Mouse (Mus musculus) heart, embryonic 11.5 days (tissue): ENCODE data around the gene Fam198a. TPM values are rescaled to one million over a fixed set of nuclear protein-coding genes. Genes with fewer than 3 reads are reported as not detected.

Experiments used
- ATAC-seq: fragments of 200-750 bp; cut with Nextera tagmentation; replicated peaks from 2 replicates; pipeline ENCODE4 v1.8.0; 2017; ENCODE audit warnings: moderate library complexity; ENCODE audit not compliant: insufficient number of reproducible peaks, low FRiP score, low TSS enrichment
- H3K27ac ChIP-seq: fragments of 300-500 bp; sonication (generic); 2 replicates; pipeline ENCODE4 v1.5.1; 2014; ENCODE audit warnings: mild to moderate bottlenecking, low read depth, low read length
- H3K27me3 ChIP-seq: fragments of 300-500 bp; sonication (generic); 2 replicates; pipeline ENCODE4 v1.6.1; 2014; ENCODE audit warnings: mild to moderate bottlenecking, low read length, mixed read lengths; ENCODE audit not compliant: control insufficient read depth, insufficient read depth
- H3K36me3 ChIP-seq: fragments of 300-500 bp; sonication (generic); 2 replicates; pipeline ENCODE4 v1.6.1; 2014; ENCODE audit warnings: mild to moderate bottlenecking, low read length, moderate library complexity, mixed read lengths; ENCODE audit not compliant: control insufficient read depth, insufficient read depth
- H3K4me1 ChIP-seq: fragments of 300-500 bp; sonication (generic); 2 replicates; pipeline ENCODE4 v1.6.1; 2014; ENCODE audit warnings: low read length; ENCODE audit not compliant: control insufficient read depth, insufficient read depth
- H3K4me2 ChIP-seq: fragments of 300-500 bp; sonication (generic); 2 replicates; pipeline ENCODE4 v1.6.1; 2014; ENCODE audit warnings: mild to moderate bottlenecking, moderate library complexity
- H3K4me3 ChIP-seq: fragments of 300-500 bp; sonication (generic); 2 replicates; pipeline ENCODE4 v1.5.1; 2014; ENCODE audit warnings: low read depth, low read length
- H3K9ac ChIP-seq: fragments of 300-500 bp; sonication (generic); 2 replicates; pipeline ENCODE4 v1.6.1; 2014; ENCODE audit warnings: mild to moderate bottlenecking, low read depth, low read length, moderate library complexity
- H3K9me3 ChIP-seq: fragments of 300-500 bp; sonication (generic); replicated peaks from 2 replicates; pipeline ENCODE4 v1.6.1; 2016; ENCODE audit warnings: low read length; ENCODE audit not compliant: control insufficient read depth
- WGBS: fragments of 180-500 bp; shearing (Covaris S2); extraction: QIAGEN DNeasy Blood & Tissue Kit; methylation state at CpG from one replicate; pipeline ENCODE4 v1.1.7; 2014; ENCODE audit not compliant: insufficient replicate concordance; 5-methylcytosine and 5-hydroxymethylcytosine counted together
- polyA plus RNA-seq: library from polyadenylated mRNA; unstranded; fragments of >200 nt; fragmentation: Nextera tagmentation; extraction: Ambion mirVana; gene quantifications from 2 replicates; pipeline ENCODE4 v1.2.1, GENCODE M21; 2014

The Fam198a gene
- polyA plus RNA-seq, 1 experiment from 2014 or later = 0.44 TPM

DNA sequence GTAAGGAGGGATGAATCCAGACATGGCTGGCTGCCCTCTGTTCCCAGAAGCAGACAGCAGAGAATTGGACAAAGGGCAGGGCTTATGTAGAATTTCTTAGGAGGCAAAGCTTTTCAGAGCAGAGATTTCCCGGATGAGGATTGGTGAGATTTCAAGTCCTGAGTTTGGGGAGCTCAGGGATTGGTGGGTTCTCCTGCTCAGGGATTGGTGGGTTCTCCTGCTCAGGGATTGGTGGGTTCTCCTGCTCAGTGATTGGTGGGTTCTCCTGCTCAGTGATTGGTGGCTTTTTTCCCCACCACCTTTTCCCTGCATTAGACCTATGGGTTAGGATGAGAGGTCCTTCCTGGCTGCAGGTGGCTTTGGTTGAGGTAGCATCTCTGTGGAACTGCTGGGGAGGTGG lies 13.8 kb upstream of the Fam198a start:
- Histone ChIP-seq H3K4me2 (no peak overlapping the region), H3K9me3 (no peaks in the 10 kb centered on the region), H3K4me1 (no peaks in the 10 kb centered on the region), H3K9ac (no peak overlapping the region), H3K27me3 (no peaks in the 10 kb centered on the region; the same call in 1 of the 2 replicates), H3K27ac (no peak overlapping the region), H3K36me3 (no peaks in the 10 kb centered on the region), H3K4me3 (no peak overlapping the region)
- no peak for ATAC-seq
- WGBS = 73% methylated on average over 1 of the region's 1 CpGs

DNA sequence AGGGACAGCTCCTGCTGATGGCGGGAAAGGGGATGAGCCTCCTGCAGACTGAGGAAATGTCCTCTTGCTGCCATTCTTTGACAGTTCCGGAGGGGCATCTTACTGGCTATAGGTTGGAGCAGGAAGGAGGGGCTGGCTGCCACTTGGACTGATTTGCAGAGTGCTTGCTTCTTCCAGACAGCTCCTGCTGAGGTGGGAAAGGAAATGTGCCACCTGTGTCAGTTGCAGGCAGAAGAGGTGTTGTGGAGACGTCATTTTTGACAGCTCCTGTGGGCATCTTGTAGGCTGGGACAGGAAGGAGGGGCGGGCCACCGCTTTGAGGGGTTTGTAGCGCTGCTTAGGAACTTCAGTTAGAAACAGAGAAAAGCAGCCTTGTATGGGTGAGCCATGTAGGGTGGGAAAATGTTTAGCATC lies 13.3 kb upstream of the Fam198a start:
- H3K4me3 ChIP-seq = peak overlapping the region; percentile 43
- H3K27ac ChIP-seq = no peak overlapping the region
- no peak overlapping the region for H3K9ac ChIP-seq
- peak overlapping the region; percentile 60 for H3K4me2 ChIP-seq
- no peak for ATAC-seq
- no peaks in the 10 kb centered on the region for H3K36me3 ChIP-seq
- no peaks in the 10 kb centered on the region for H3K9me3 ChIP-seq
- 48% methylated on average over 6 of the region's 6 CpGs for WGBS
- H3K4me1 ChIP-seq = no peaks in the 10 kb centered on the region
- no peaks in the 10 kb centered on the region; the same call in 1 of the 2 replicates for H3K27me3 ChIP-seq

DNA sequence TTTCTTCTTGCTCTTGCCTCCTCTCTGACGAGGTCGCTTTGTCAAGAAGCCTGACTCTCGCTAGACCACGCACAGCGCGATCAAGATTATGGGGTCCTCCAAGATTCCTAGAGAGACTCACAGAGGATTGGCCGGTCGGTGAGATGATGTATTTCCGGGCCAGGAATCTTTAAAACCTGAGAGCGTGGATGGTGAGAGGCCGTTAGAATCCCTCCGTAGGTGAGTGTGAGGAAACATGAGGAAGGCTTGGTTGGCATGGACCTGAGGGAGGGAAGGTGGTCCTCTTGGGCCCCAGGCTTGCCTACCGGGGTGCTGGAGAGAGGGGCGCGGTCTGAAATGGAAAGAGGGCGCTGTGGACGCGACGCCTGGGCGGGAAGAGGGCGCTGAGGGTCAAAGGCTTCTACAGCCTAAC lies 12.8 kb upstream of the Fam198a start:
- no peak for ATAC-seq
- H3K4me3 ChIP-seq = peak overlapping the region; percentile 43
- 48% methylated on average over 21 of the region's 21 CpGs for WGBS
- no peak overlapping the region for H3K27ac ChIP-seq
- no peaks in the 10 kb centered on the region for H3K9me3 ChIP-seq
- no peaks in the 10 kb centered on the region for H3K4me1 ChIP-seq
- no peaks in the 10 kb centered on the region for H3K36me3 ChIP-seq
- peak overlapping the region; percentile 60 for H3K4me2 ChIP-seq
- 0 out of 2 replicates have a peak overlapping the region, but pooled peaks have one; percentile 43 for H3K9ac ChIP-seq
- no peaks in the 10 kb centered on the region; the same call in 1 of the 2 replicates for H3K27me3 ChIP-seq

DNA sequence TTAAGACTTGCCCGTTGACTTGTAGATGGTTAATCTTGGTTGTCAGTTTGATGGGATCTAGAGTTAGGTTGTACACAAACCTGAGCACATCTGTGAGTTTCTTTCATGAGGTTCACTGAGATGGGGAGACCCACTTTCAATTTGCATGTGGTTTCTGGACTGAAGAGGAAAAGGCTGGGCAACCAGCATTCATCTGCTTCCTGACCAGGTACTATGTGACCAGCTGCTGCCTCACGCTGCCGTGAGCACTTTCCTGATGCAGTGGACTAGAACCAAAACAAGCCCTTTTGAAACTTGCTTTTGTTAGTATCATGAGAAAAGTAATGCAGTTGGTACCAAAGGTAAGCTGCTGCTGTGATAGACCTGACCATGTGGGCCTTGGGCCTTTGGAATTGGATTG lies 7.8 kb upstream of the Fam198a start:
- Histone ChIP-seq H3K9me3 (no peaks in the 10 kb centered on the region), H3K4me1 (no peaks in the 10 kb centered on the region), H3K4me2 (no peak overlapping the region), H3K36me3 (no peaks in the 10 kb centered on the region), H3K27ac (no peak overlapping the region), H3K9ac (no peak overlapping the region), H3K27me3 (no peaks in the 10 kb centered on the region), H3K4me3 (no peak overlapping the region)
- ATAC-seq = no peak
- WGBS = 86% methylated on average over 3 of the region's 3 CpGs

GRCm38 (mm10) chr9:121943628-121944027 lies 7.2 kb upstream of the Fam198a start:
- Histone ChIP-seq H3K4me3 (no peak overlapping the region), H3K27me3 (no peaks in the 10 kb centered on the region), H3K4me2 (no peak overlapping the region), H3K36me3 (no peaks in the 10 kb centered on the region), H3K27ac (no peak overlapping the region), H3K9ac (no peak overlapping the region), H3K4me1 (no peaks in the 10 kb centered on the region), H3K9me3 (no peaks in the 10 kb centered on the region)
- 79% methylated on average over 3 of the region's 3 CpGs for WGBS
- ATAC-seq = no peak

GRCm38 (mm10) chr9:121947784-121948183 lies 3.0 kb upstream of the Fam198a start:
- no peak overlapping the region for H3K4me2 ChIP-seq
- no peak for ATAC-seq
- no peak overlapping the region for H3K4me3 ChIP-seq
- H3K9ac ChIP-seq = no peak overlapping the region
- no peaks in the 10 kb centered on the region for H3K9me3 ChIP-seq
- H3K4me1 ChIP-seq = peaks cover 7% of the 10 kb centered on the region; the same call in 1 of the 2 replicates
- H3K36me3 ChIP-seq = no peaks in the 10 kb centered on the region
- H3K27ac ChIP-seq = no peak overlapping the region
- no peaks in the 10 kb centered on the region for H3K27me3 ChIP-seq
- 13% methylated on average over 4 of the region's 4 CpGs for WGBS

DNA sequence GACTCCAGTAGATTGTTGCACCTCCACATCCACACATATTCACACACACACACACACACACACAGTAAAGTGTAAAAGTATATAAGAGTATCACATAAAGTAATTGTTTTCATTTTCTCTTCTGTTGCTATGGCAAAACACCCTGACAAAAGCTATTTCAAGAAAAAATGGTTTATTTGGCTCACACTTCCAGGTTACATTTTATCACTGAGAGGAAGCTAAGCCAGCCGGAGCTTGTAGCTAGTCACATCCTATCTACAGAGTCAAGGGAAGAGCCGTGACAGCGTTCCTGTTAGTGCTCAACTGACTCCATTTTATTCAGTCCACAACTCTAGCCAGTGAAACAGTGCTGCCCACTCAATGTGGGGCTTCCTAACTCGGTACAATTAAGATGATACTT lies 2.4 kb upstream of the Fam198a start:
- ATAC-seq = no peak
- WGBS = 48% methylated on average over 4 of the region's 4 CpGs
- Histone ChIP-seq H3K4me1 (peaks cover 7% of the 10 kb centered on the region; the same call in 1 of the 2 replicates), H3K9ac (no peak overlapping the region), H3K4me3 (no peak overlapping the region), H3K27ac (no peak overlapping the region), H3K27me3 (no peaks in the 10 kb centered on the region), H3K9me3 (no peaks in the 10 kb centered on the region), H3K36me3 (no peaks in the 10 kb centered on the region), H3K4me2 (no peak overlapping the region)

DNA sequence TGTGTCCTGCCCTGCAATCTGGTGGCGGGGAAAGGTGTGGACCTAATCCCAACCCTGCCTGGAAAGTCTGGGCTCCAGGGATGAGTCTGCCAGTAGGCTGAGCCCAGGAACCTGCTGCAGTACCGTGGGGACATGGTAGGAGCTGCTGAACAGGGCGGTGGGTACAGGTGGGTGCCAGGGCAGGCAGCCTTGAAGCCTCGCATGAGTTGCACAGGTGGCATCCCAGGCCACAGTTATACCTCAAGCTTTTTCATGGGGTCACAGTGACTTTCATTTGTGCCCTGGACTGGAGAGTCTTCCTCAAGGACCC lies 281 bp downstream of the Fam198a start:
- Histone ChIP-seq H3K9me3 (no peaks in the 10 kb centered on the region), H3K9ac (peak overlapping the region; percentile 24; the same call in 1 of the 2 replicates), H3K36me3 (no peaks in the 10 kb centered on the region), H3K4me1 (peaks cover 7% of the 10 kb centered on the region; the same call in 1 of the 2 replicates), H3K27ac (no peak overlapping the region), H3K4me3 (no peak overlapping the region), H3K27me3 (no peaks in the 10 kb centered on the region), H3K4me2 (peak overlapping the region; percentile 55)
- no peak for ATAC-seq
- WGBS = 32% methylated on average over 4 of the region's 4 CpGs

- H3K36me3 ChIP-seq = no peaks in the 10 kb centered on the region
- no peaks in the 10 kb centered on the region for H3K27me3 ChIP-seq
- H3K9ac ChIP-seq = no peak overlapping the region
- WGBS = 82% methylated on average over 6 of the region's 6 CpGs
- ATAC-seq = no peak
- H3K9me3 ChIP-seq = no peaks in the 10 kb centered on the region
- no peak overlapping the region for H3K4me3 ChIP-seq
- H3K27ac ChIP-seq = no peak overlapping the region
- H3K4me1 ChIP-seq = peaks cover 7% of the 10 kb centered on the region
- no peak overlapping the region for H3K4me2 ChIP-seq
Measured at GRCm38 (mm10) chr9:121952596-121952995, 1.8 kb downstream of the Fam198a start.
